Mouse (Mus musculus) naive thymus-derived CD4-positive, alpha-beta T cell, adult 2 months (primary cell): Measurements from ENCODE around the gene Aldoart1.

Experiments used
- DNase-seq: peaks from one replicate; pipeline ENCODE4 v3.0.0-alpha.2; 2011; ENCODE audit warnings: low read depth

Aldoart1 gene

DNA sequence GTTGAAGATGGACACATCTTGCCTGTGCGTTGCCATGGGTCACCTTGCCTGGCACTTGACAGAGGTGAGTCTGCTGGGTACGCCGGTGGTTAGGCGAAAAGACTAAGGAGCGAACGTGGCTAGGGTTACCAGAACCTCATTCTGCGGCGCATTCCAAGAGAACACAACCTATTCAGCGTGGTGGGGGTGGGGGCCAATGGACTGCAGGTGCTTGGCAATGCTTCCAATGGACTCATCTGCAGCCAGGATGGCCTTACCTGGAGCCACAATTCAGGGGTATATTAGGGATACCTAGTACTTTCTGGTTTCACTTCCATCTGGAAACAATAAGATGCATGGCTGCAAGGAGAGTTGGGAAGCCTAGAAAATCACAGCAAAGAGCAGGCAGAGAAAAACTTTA lies at the start of gene Aldoart1:
Gene Aldoart1 (minus strand): TSS at position 101 of the 400 bp plus-strand sequence.
- no peak for DNase-seq

DNA sequence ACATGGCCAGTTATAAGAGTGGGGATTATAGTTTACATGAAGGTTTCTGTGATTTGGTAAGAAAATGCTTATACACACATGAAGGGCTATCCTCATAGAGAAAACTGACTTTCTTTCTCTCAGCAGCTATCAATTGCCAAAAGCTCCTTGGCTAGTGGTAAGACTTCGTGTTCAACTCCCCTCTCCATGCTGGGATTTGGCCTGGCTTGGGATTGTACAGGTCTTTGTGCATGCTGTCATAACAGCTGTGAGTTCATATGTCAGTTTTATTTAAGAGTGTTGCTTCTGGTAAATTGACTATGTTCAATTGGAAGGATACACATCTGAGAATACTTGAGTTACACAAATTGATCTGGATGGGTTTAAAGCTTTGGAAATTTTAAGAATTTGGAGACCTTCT lies 49.1 kb upstream of the Aldoart1 start:
- no peak for DNase-seq

DNA sequence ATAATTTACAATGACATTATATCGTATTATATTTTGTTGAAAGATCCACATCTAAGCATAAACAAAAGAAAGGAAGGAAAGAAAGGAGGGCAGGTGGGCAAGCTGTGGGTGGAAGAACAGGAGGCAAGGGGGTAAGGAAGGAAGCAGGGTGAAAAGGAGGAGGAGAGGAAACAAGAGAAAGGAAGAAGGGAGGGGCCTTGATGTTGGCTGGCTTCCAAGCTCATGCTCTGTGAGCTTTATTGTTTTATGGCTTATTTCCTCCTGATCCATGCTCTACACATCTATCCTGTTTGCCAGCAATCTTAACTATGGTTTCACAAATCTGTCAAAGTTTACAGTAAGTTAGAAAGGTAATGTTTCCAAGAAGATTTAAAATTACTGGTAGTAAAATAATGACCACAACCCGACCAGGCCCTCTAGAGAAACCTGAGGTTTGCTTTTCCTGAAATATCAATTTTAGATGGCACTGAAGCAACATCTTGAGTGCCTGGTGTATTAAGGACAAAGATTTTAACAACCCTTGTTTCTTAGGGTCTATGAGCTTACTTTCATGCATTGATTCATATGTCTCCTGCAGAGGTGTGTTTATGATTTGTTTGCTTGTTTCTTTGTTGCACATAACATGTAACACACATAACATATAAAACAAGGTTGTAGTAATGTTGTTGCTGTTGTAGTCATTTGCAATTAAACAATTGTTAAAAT lies 13.1 kb upstream of the Aldoart1 start:
- DNase-seq = no peak

DNA sequence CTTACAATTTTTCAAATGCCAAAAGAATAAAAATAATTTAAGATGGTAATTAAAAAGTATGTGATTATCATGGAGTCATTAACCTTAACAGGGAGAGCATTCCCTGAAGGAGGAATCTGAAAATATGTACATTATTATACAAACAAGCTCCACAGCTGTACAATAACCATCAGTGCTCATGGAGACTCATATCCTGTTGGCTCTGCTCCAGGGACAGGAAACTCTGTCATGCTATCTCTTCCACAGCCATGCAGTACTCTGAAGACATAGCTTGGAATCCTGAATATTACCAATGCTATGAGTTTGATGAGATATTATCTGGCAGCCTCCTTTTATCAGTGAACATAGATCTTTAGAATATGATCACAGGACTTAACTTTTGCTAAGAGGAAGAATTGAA lies 8.2 kb downstream of the Aldoart1 start:
- no peak for DNase-seq

DNA sequence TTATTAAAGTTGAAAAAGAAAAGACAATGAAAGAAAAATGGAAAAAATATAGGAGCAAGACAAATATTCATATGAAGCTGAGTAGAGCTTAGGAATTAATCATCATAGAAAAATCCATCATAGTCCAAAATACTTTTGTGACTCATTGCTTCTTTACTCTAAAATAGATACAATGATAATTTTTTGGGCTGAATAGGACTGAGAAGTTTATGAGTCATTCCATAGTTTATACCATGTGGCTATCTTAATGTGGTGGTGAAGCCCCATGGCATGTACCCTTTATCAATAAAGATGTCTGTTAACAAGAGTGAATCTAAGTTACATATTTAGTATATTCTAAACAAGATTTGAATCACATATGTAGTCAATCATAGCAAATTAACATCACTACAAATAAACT lies 9.4 kb downstream of the Aldoart1 start:
- DNase-seq = no peak

DNA sequence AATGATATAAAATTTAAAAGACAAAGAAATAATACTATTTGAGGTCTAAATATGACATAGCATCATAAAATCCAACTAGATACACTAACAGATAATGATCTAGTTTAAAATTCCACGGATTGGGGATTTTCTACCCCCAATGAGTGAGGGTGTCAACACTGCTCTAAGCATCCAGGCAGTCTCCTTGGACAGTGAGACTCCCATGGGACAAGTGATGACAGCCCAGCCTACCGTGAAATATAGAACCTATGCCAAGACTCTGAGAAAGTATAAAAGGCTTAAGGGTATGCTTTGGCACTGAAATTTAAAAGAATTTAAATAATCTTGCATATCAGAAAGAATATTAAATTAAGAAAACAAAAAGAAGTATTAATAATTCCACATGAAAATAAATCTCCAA lies 16.0 kb downstream of the Aldoart1 start:
- DNase-seq = no peak

DNA sequence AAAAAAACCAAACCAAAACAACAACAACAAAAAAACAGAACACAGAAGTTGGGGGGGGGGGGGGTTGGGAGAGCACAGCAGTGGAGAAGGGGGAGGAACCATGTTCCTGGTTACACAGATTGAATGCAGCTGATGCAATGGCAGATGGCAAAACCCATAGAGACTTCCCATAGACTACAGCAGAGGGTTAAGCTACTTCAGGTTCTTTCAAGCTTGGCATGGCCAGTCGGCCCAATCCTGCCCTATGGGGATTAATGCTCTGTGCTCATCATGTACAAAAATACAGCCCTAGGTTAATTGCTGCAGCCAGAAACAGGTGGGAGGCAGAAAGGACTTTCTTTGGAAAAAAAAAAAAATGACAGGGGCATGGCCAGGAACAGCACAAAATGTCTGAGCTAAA lies 17.0 kb downstream of the Aldoart1 start:
- DNase-seq = no peak

DNA sequence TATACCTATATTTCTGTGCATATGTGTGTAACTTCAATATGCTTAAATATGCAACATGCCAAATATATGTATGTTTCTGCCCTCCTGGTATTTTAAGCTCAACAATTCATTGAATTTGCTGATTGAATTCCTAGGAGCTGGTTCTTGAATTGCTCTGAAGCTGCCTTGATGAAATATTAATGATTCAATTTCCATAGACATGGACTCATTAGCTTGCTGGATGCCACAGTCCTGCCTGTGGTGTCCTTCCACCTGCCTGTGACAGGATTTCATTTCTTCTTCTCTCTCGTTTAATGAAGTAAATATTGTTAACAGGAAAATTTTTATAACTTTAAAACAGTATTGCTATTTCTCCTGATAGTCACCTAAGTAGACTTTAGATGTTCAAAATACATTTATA lies 51.6 kb downstream of the Aldoart1 start:
- no peak for DNase-seq
